Mouse (Mus musculus) retina, postnatal 1 day (tissue): ENCODE data around the gene Sema3e.

Source experiments
- DNase-seq: peaks from one replicate; pipeline ENCODE4 v3.0.0-alpha.2; 2012

The Sema3e gene

GRCm38 (mm10) chr5:14088100-14088499 lies 63.0 kb downstream of the Sema3e start:
- no peak for DNase-seq

DNA sequence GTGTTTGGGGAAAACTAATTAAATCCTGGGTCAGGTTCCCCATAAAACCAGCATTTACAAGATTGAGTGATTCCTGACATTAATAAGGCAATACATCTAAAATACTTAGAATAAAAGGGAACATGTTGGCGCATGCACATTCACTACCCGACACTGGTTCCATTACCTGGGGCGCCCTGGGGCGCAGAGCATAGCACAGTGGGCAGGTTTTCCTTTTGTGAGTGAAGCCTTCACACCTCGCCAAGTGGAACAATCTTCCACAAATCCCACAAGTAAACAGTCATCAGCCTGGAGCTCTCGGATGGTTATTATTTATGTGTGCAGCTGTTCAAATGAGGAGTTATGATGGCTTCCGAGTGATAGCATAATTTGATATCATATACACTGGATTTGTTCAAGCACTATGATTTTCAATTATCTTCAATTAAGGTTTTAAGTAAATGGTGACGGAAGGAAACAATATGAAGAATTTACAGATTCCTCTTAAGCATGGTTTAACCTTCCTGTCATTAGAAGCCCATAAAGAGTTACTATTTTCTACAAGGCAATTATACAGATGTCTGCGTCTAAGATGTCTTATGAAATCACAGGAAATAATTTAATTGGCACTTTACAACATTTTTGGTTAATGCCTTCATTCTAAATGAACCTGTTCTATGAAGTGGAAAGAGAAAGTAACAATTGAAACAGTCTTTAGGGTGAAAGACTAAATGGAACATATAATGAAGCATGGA lies 65.0 kb downstream of the Sema3e start:
- no peak for DNase-seq

GRCm38 (mm10) chr5:14090609-14090969 lies 65.5 kb downstream of the Sema3e start:
- DNase-seq = no peak

DNA sequence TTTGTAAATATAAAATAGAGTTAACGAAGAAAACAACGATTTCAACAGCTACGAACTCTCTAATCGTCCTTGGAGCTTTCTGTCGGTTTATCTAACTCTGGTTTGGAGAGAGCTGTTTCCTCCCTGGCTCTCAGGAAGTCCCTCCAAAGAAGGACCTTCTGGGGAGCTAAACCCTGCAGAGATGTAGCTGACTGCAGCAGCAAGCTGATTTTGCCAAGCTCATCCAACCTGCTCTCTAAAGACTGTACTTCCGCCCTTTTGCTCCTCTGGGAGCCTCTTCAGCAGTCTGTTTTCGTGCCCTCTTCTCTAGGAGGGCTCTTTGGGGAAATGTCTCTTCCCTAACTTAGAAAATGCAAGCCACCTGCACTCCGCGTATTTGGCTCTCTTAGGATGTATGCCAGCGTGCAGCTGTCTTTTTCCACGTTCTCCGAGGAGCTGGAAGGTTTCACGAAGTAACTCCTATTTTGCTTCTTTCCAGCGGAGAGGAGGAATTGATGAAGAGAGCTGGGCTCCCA lies 67.2 kb downstream of the Sema3e start:
- DNase-seq = peak; percentile 9

GRCm38 (mm10) chr5:14096196-14096595 lies 71.1 kb downstream of the Sema3e start:
- DNase-seq = no peak

DNA sequence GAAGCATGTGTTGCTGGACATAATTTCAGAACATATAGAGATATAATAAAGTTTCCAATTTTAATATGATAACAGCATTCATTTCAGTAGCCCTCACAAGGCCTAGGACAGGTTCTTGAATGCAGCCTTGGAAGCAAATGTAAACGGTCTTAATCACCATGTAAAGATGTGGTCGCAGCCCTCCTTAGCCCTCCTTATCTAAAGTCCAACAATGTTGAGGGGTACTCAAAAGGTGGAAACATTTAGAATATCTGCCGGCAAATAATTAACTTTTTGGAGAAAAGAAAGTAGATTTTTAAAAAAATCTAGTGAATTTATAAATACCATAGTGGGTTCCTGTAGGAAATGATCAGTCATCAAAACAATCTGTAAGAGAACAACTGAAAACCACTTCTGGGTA lies 73.6 kb downstream of the Sema3e start:
- no peak for DNase-seq

- DNase-seq = no peak
Observed at GRCm38 (mm10) chr5:14107365-14107764, 82.3 kb downstream of the Sema3e start.

GRCm38 (mm10) chr5:14109001-14109400 lies 83.9 kb downstream of the Sema3e start:
- peak; percentile 49 for DNase-seq

- no peak for DNase-seq
Observed at GRCm38 (mm10) chr5:14111401-14111800, 86.3 kb downstream of the Sema3e start.

DNA sequence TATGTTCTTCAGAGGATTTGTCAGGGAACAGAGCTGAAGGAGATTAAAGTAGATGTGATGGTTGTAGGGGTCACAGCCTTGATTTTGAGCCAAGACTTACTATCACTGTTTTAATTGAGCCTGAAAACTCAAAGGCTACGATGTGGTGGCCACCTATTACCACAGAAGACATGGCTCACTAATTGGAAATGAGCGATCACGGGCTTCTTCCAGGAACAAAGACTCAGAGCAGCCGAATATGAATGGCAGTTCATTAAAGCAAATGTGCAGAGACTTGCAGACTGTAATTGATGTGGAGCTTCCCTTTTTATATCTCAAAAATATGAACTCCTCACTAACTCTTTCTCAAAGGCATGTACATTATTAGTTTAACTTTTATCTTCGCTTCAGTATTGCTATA lies 96.8 kb downstream of the Sema3e start:
- peak; percentile 92 for DNase-seq

- DNase-seq = no peak
Observed at GRCm38 (mm10) chr5:14126591-14126990, 101.5 kb downstream of the Sema3e start.

DNA sequence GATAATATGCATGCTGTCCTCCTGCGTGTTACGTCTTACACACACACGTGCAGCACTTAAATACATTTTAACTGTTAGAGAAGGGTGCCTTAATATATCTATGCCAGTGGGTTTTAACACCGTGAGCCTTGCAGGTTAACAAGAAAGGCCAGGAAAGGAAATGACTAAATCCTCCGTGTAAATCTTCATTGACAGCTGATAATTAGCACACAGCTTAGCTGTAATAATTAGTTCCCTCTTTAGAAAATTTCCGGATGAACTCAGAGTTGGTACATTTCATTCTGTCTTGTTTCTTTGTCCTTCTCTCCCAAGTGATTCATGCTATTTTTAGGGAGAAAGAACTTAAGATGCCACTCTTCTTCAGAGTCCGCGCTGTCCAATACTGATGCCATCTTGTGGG lies 110.9 kb downstream of the Sema3e start:
- DNase-seq = peak; percentile 37

GRCm38 (mm10) chr5:14138725-14139124 lies 113.6 kb downstream of the Sema3e start:
- no peak for DNase-seq

GRCm38 (mm10) chr5:14162579-14162978 lies 137.5 kb downstream of the Sema3e start:
- no peak for DNase-seq

DNA sequence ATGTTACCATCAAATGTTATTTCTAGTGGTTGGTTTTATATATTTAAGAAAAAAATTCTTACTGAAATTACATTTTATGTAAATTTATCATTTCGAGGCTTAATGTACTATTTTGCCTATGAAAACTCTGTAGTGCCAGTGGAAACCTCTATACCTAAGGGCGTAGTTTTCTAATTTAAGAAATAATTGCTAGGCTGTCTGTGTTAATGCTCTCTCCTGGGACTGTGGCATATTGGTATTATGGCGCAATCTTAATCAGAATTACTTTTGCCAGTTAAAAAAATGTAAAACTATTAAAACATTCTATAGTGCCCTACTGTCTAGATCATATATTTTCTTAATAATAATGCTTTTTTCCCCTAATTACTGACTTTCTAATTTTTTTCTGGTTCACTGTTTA lies 138.2 kb downstream of the Sema3e start:
- DNase-seq = no peak

GRCm38 (mm10) chr5:14167776-14168175 lies 142.7 kb downstream of the Sema3e start:
- DNase-seq = no peak

- DNase-seq = no peak
Observed at GRCm38 (mm10) chr5:14173355-14174183, 148.5 kb downstream of the Sema3e start.

DNA sequence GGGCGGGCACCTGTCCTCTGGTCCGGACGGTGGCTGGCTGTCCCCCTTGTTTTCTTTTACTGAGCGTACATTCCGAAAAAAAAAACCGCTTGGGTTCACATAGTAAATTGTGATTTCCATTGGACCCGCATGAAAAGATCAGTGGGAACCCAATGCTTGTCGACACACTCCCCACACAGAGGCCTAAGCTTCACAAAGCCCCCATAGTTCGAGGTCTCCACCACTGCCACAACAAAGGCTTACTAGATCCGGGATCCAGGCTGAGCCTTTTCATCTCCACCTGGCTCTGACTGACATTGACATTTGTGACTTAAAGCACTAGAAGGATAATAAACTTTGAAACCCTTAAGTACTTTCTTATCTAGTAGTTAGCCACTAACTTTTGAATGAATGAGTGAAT lies 155.5 kb downstream of the Sema3e start:
- no peak for DNase-seq

DNA sequence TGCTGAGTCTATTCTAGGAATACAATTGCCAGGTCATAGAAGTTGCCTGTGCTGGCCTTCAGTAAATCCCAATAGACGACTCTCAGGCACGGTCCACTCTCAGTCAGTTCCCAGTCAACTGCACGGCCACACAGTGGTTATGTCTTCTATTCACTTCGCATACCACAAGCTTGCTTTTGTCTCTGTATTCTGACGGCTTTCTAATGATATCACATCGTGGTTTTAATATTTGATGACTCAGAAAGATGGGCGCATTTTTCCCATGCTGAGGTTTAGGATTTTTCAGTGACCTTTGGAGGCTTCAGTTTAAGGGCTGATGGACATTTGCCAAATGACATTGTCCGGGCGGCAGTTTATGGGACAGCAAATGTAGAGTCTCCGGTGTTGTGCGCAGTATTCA lies 157.1 kb downstream of the Sema3e start:
- no peak for DNase-seq

- peak; percentile 29 for DNase-seq
Observed at GRCm38 (mm10) chr5:14195172-14195819, 170.2 kb downstream of the Sema3e start.

GRCm38 (mm10) chr5:14198344-14199040 lies 173.4 kb downstream of the Sema3e start:
- DNase-seq = no peak

DNA sequence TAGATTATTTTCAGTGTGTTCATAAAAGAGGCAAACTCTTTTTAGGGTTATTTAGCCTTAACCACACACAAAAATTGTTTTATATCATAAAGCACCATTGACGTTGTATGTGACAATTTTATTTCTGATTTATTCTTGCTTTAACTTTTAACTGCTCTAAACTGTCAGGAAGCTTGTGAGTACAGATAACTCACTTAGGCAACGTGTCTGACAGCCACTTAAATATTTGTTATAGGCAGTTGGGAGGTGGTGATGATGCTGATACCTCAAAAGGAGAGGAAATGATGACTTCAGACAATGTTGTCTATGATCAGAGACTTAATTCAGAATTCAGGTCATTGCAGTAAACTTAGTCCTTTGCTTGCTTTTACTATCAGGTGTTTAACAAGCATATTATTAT lies 181.7 kb downstream of the Sema3e start:
- DNase-seq = no peak

DNA sequence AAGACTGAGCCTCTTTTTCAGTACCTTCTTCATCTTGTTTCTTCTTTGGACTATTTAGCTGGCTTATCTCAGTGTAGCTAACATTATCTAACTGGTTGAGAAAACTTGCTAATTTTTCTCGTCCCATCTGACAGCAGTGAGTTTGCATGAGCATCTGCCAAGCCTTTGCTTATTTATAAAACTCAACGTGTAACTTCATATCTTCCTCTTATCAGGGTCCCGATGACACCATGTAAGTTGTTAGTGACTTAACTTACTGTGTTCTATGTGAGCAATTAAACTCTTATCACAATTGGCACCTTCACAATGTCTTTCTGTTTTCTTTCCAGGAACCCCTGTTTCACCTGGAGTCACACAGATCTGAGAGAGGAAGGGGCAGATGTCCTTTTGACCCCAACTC lies 184.9 kb downstream of the Sema3e start:
- no peak for DNase-seq
